Mouse (Mus musculus) MN1 (cell line): ENCODE measurements around the gene Cd8a.
"Not testable (repeated sequence)": the region's sequence is repeated elsewhere in the genome, so short reads cannot be mapped to it uniquely, and the experiment has no call there.

Experiments used
- DNase-seq: peaks from one replicate; pipeline ENCODE4 v3.0.0-alpha.2; 2016; ENCODE audit warnings: low spot score

Gene Cd8a

DNA sequence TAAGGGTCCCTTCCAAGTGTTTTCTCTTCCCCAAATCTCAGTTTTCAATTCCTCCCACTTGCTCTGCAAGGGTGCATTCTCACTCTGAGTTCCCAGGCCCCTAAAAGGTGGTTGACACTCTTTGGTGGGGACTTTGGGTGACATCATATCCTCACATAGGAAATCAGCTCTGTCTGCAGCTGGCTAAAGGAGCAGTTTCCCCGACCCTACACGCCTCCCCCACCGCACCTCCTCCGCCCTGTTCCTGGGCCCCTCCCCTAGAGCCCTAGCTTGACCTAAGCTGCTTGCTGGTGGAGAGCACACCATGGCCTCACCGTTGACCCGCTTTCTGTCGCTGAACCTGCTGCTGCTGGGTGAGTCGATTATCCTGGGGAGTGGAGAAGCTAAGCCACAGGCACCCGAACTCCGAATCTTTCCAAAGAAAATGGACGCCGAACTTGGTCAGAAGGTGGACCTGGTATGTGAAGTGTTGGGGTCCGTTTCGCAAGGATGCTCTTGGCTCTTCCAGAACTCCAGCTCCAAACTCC, at the start of gene Cd8a:
TSS of gene Cd8a (plus strand) at position 179 of the 527 bp plus-strand sequence.
- DNase-seq, result no peak

DNA sequence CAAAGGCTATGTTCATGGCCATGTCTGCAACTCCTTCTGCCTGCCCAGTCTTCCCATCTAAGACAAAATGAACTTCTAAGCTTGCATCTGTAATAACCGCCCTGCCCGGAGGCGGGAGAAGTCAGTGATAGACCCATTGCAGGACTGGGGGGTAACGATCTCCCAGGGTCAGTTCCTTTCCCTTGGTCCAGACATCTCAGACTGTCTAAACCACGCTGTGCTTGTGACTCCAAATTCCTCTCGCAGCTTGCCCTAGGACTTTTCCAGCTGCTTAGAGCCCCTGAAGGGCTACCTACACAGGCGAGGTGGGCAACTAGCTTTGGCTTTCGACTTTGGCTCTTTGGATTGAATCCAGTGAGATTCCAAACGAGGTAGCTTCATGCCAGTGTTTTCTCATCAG, 48.4 kb upstream of the Cd8a start:
- no peak for DNase-seq

- no peak for DNase-seq
Measured at GRCm38 (mm10) chr6:71329881-71330280, 43.3 kb upstream of the Cd8a start.

- DNase-seq, result no peak
Measured at GRCm38 (mm10) chr6:71330486-71330885, 42.7 kb upstream of the Cd8a start.

- not testable (repeated sequence) for DNase-seq
Measured at GRCm38 (mm10) chr6:71331491-71331890, 41.7 kb upstream of the Cd8a start.

- no peak for DNase-seq
Measured at GRCm38 (mm10) chr6:71332236-71332965, 40.8 kb upstream of the Cd8a start.

DNA sequence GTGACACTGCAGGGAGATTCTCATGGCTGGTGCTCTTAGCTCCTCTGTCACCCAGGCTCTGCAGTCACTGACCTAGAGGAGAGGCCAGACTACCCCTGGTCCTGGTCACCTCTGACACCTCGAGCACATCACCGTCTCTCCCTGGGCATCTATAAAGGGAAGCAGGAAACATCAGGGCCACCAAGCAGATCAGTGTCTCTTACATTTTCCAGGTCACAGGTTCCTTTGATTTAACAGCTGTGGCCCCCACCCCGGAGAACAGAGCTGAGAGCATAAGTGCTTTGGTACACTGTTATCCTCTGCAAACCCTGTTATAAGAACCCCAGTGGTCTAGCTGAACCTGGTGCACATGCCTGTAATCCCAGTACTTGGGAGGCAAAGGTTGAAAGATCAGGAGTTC, 40.2 kb upstream of the Cd8a start:
- DNase-seq, result no peak

GRCm38 (mm10) chr6:71333578-71334273, 39.5 kb upstream of the Cd8a start:
- no peak for DNase-seq

- no peak for DNase-seq
Measured at GRCm38 (mm10) chr6:71337666-71338065, 35.6 kb upstream of the Cd8a start.

DNA sequence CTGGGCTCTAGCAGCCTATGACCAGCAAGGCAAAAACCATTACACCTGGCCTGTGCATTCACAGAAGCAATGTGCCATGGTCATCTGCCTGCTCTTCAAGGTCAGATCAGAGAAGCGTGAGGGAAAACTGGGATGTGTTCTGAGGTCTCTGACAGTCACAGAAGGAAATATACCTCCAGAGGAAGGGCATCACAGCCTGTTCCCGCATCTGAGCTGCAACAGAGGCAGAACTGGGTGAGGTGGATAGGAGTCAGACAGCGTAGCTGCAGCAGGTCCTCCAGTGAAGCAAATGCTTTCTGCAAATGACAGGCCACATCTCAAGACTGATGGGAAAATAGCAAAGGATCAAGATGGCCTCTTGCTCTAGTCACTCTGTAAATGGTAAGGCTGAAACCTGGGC, 34.3 kb upstream of the Cd8a start:
- no peak for DNase-seq

DNA sequence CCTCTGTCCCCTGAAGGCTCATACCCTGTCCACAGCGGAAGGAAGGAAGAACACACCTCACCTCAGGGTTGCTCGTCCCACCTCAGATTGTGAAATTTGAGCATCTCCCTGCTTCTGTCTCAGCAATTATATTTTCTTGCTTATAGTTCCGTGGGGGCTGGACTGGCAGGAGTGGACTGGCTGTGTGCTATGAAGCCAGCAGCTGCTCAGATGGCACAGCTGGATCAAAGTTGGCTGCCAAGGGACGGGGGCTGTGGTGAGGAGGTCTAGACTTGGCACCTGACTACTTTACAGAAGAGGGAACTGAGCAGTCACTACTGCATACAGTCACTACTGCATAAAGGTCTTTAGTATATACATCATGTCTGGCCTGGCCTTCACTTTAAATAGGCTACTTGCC, 33.9 kb upstream of the Cd8a start:
- no peak for DNase-seq

GRCm38 (mm10) chr6:71341179-71341578, 32.0 kb upstream of the Cd8a start:
- DNase-seq, result no peak

DNA sequence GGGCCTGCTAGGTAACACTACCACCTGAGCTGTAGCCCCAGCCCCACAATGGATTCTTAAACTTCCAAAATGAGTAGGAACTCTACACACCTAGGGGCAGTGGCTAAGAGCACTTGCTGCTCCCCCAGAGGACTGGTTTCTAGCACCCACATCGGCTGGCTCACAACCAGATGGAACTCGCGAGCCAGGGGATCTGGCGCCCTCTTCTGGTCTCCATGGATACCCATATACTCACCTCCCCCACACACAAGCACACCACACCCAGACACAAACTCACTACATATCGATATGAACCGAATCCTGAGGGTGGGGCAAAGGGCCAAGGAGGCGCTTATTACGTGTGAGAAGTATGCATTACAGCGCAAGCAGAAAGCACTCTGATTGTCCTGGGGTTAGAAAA, 25.2 kb upstream of the Cd8a start:
- no peak for DNase-seq

- no peak for DNase-seq
Measured at GRCm38 (mm10) chr6:71351201-71351600, 22.0 kb upstream of the Cd8a start.

- DNase-seq, result no peak
Measured at GRCm38 (mm10) chr6:71352201-71352600, 21.0 kb upstream of the Cd8a start.

GRCm38 (mm10) chr6:71352866-71353427, 20.3 kb upstream of the Cd8a start:
- DNase-seq, result no peak

- no peak for DNase-seq
Measured at GRCm38 (mm10) chr6:71353722-71354121, 19.5 kb upstream of the Cd8a start.

DNA sequence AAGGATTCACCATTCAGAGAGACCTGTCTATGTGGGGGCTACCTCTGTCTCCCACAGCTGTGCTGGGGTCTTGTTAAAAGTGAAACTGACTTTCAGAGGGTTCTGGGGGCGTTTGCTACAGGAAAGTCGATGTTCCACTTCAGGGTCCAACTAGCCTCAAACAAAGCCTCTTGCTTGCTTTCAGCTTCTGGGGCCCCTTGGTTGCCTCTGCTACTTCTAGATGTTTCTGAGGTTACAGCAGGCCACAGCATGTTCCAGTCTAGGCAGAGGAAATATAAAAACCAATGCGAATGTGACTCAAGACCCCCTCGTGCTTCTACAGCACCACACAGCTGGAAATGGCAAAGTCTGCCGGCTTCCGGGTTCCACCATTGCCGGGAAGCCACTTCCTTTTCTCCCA, 15.7 kb upstream of the Cd8a start:
- DNase-seq, result no peak

GRCm38 (mm10) chr6:71360221-71360620, 13.0 kb upstream of the Cd8a start:
- DNase-seq, result no peak

GRCm38 (mm10) chr6:71360751-71361150, 12.5 kb upstream of the Cd8a start:
- DNase-seq, result no peak

- no peak for DNase-seq
Measured at GRCm38 (mm10) chr6:71361156-71361670, 12.0 kb upstream of the Cd8a start.

- no peak for DNase-seq
Measured at GRCm38 (mm10) chr6:71363995-71364394, 9.2 kb upstream of the Cd8a start.

DNA sequence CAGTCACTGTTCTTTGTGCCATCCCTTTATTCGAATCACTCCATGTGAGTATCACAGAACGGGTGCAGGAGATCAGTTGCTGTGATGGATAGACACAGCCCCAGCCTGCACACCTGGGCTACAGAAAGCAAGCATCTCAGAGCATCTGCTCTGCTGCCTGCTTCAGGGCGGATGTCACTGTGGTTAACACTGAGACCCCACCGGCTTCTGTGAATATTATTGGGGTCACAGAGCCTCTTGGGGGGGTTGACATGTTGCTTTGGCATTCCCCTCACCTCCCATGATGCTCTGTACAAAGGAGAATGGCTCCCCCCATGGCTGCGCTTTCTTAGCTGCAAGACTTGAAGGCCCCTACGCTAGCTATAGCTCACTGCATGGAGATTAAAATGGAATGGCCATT, 3.8 kb upstream of the Cd8a start:
- no peak for DNase-seq
